Mouse (Mus musculus): ENCODE data around the gene Olfr1206.

Gene Olfr1206

GRCm38 (mm10) chr2:88862931-88863330, at the start of gene Olfr1206:
Olfr1206 (plus strand) TSS chr2:88863231.
- DNase-seq (ENCODE audit: extremely low spot score): no peak

- DNase-seq (ENCODE audit: extremely low spot score): no peak
Observed at GRCm38 (mm10) chr2:88814196-88814595, 48.8 kb upstream of the Olfr1206 start, which contains the start of gene Olfr1202. Olfr1202 (plus strand) TSS chr2:88814496.

GRCm38 (mm10) chr2:88829437-88829836, 33.6 kb upstream of the Olfr1206 start, which contains the start of gene Olfr1205:
Olfr1205 (plus strand) TSS chr2:88829737.
- DNase-seq (ENCODE audit: extremely low spot score): no peak

- no peak for DNase-seq (ENCODE audit: extremely low spot score)
Observed at GRCm38 (mm10) chr2:88838477-88838876, 24.6 kb upstream of the Olfr1206 start.

GRCm38 (mm10) chr2:88848992-88849391, 14.0 kb upstream of the Olfr1206 start, which contains the start of gene Olfr1204:
Olfr1204 (plus strand) TSS chr2:88849292.
- no peak for DNase-seq (ENCODE audit: extremely low spot score)

GRCm38 (mm10) chr2:88902211-88902610, 39.2 kb downstream of the Olfr1206 start, which contains the start of gene Olfr1208:
Olfr1208 (minus strand) TSS chr2:88902311.
- no peak for DNase-seq (ENCODE audit: extremely low spot score)

- no peak for DNase-seq (ENCODE audit: extremely low spot score)
Observed at GRCm38 (mm10) chr2:88915057-88915456, 52.0 kb downstream of the Olfr1206 start, which contains the start of gene Olfr1209. Olfr1209 (minus strand) TSS chr2:88915157.
